Mouse (Mus musculus): Measurements from ENCODE around the gene Tmem63a. TPM values are rescaled to one million over a fixed set of nuclear protein-coding genes. Genes with fewer than 3 reads are reported as not detected.

The Tmem63a gene
- polyA plus RNA-seq, 1 experiment from 2014 or later, result 2.5 TPM

- 72% methylated on average over 6 of the region's 6 CpGs for WGBS
- no peak overlapping the region for H3K9ac ChIP-seq (replicated peaks)
- no peak overlapping the region for H3K4me3 ChIP-seq (replicated peaks)
- no peak overlapping the region for H3K4me2 ChIP-seq
- no peaks in the 10 kb centered on the region for H3K9me3 ChIP-seq (replicated peaks)
- no peak for ATAC-seq (ENCODE audit: low FRiP score)
- H3K4me1 ChIP-seq, result peaks cover 29% of the 10 kb centered on the region
- no peaks in the 10 kb centered on the region for H3K36me3 ChIP-seq
- H3K27ac ChIP-seq (replicated peaks), result no peak overlapping the region
- no peaks in the 10 kb centered on the region; the same call in 1 of the 2 replicates for H3K27me3 ChIP-seq (replicated peaks)
Observed at GRCm38 (mm10) chr1:181014731-181015500, 72.8 kb downstream of the Tmem63a start.

- Histone ChIP-seq H3K4me3 (replicated peaks) (no peak overlapping the region), H3K27me3 (replicated peaks) (no peaks in the 10 kb centered on the region; the same call in 1 of the 2 replicates), H3K9me3 (replicated peaks) (no peaks in the 10 kb centered on the region), H3K36me3 (no peaks in the 10 kb centered on the region), H3K9ac (replicated peaks) (no peak overlapping the region), H3K27ac (replicated peaks) (no peak overlapping the region), H3K4me1 (peaks cover 29% of the 10 kb centered on the region), H3K4me2 (no peak overlapping the region; the same call in 1 of the 2 replicates)
- no peak for ATAC-seq (ENCODE audit: low FRiP score)
Observed at GRCm38 (mm10) chr1:181015558-181015957, 73.4 kb downstream of the Tmem63a start.

- Histone ChIP-seq H3K27me3 (replicated peaks) (no peaks in the 10 kb centered on the region; the same call in 1 of the 2 replicates), H3K9me3 (replicated peaks) (no peaks in the 10 kb centered on the region), H3K27ac (replicated peaks) (peak overlapping the region; percentile 62; the same call in 1 of the 2 replicates), H3K4me3 (replicated peaks) (peak overlapping the region; percentile 50), H3K4me1 (peaks cover 29% of the 10 kb centered on the region), H3K4me2 (peak overlapping the region; percentile 96), H3K36me3 (no peaks in the 10 kb centered on the region), H3K9ac (replicated peaks) (no peak overlapping the region)
- no peak for ATAC-seq (ENCODE audit: low FRiP score)
- 90% methylated on average over 4 of the region's 4 CpGs for WGBS
Observed at GRCm38 (mm10) chr1:181016045-181016444, 73.9 kb downstream of the Tmem63a start.

GRCm38 (mm10) chr1:181016532-181017131 is 74.5 kb downstream of the Tmem63a start:
- peak overlapping the region; percentile 50 for H3K4me3 ChIP-seq (replicated peaks)
- peak overlapping the region; percentile 96 for H3K4me2 ChIP-seq
- ATAC-seq (ENCODE audit: low FRiP score), result peak; percentile 84
- no peaks in the 10 kb centered on the region for H3K9me3 ChIP-seq (replicated peaks)
- H3K4me1 ChIP-seq, result peaks cover 29% of the 10 kb centered on the region
- WGBS, result 3% methylated on average over 21 of the region's 21 CpGs
- no peaks in the 10 kb centered on the region for H3K36me3 ChIP-seq
- peak overlapping the region; percentile 52 for H3K9ac ChIP-seq (replicated peaks)
- H3K27ac ChIP-seq (replicated peaks), result peak overlapping the region; percentile 62
- no peaks in the 10 kb centered on the region; the same call in 1 of the 2 replicates for H3K27me3 ChIP-seq (replicated peaks)

GRCm38 (mm10) chr1:181017212-181017711 is 75.1 kb downstream of the Tmem63a start:
- no peaks in the 10 kb centered on the region; the same call in 1 of the 2 replicates for H3K27me3 ChIP-seq (replicated peaks)
- peak; percentile 88 for ATAC-seq (ENCODE audit: low FRiP score)
- no peaks in the 10 kb centered on the region for H3K36me3 ChIP-seq
- peak overlapping the region; percentile 96 for H3K4me2 ChIP-seq
- peak overlapping the region; percentile 52 for H3K9ac ChIP-seq (replicated peaks)
- H3K4me1 ChIP-seq, result peaks cover 29% of the 10 kb centered on the region
- WGBS, result under 1% methylated on average over 22 of the region's 22 CpGs
- peak overlapping the region; percentile 50 for H3K4me3 ChIP-seq (replicated peaks)
- peak overlapping the region; percentile 62 for H3K27ac ChIP-seq (replicated peaks)
- H3K9me3 ChIP-seq (replicated peaks), result no peaks in the 10 kb centered on the region

GRCm38 (mm10) chr1:181017890-181018420 is 75.8 kb downstream of the Tmem63a start:
- WGBS, result 77% methylated on average over 13 of the region's 13 CpGs
- no peak for ATAC-seq (ENCODE audit: low FRiP score)
- Histone ChIP-seq H3K9me3 (replicated peaks) (no peaks in the 10 kb centered on the region), H3K4me1 (peaks cover 29% of the 10 kb centered on the region), H3K4me3 (replicated peaks) (no peak overlapping the region; the same call in 1 of the 2 replicates), H3K9ac (replicated peaks) (no peak overlapping the region), H3K27me3 (replicated peaks) (no peaks in the 10 kb centered on the region; the same call in 1 of the 2 replicates), H3K27ac (replicated peaks) (no peak overlapping the region), H3K4me2 (peak overlapping the region; percentile 96), H3K36me3 (no peaks in the 10 kb centered on the region)

- WGBS, result 57% methylated on average over 5 of the region's 5 CpGs
- H3K27ac ChIP-seq (replicated peaks), result no peak within 1 kb of the TSS
- ATAC-seq (ENCODE audit: low FRiP score), result no peak
Observed at GRCm38 (mm10) chr1:181020756-181021487, 78.8 kb downstream of the Tmem63a start, which contains the start of gene Ephx1. Ephx1 (minus strand) TSS chr1:181020904.

GRCm38 (mm10) chr1:181021488-181021865 is 79.3 kb downstream of the Tmem63a start:
- H3K27me3 ChIP-seq (replicated peaks), result no peaks in the 10 kb centered on the region
- ATAC-seq (ENCODE audit: low FRiP score), result no peak
- WGBS, result 44% methylated on average over 7 of the region's 7 CpGs
- no peak overlapping the region for H3K4me2 ChIP-seq
- no peak overlapping the region for H3K4me3 ChIP-seq (replicated peaks)
- H3K36me3 ChIP-seq, result no peaks in the 10 kb centered on the region
- no peaks in the 10 kb centered on the region for H3K9me3 ChIP-seq (replicated peaks)
- H3K27ac ChIP-seq (replicated peaks), result no peak overlapping the region
- no peak overlapping the region for H3K9ac ChIP-seq (replicated peaks)
- H3K4me1 ChIP-seq, result peaks cover 14% of the 10 kb centered on the region

More at GRCm38 (mm10) chr1:181020756-181021487, 78.8 kb downstream of the Tmem63a start, which contains the start of gene Ephx1:
- Histone ChIP-seq H3K4me2 (no peak within 1 kb of the TSS), H3K9ac (replicated peaks) (no peak within 1 kb of the TSS), H3K4me3 (replicated peaks) (no peak within 1 kb of the TSS), H3K4me1 (peaks cover 19% of the 10 kb centered on the region), H3K27me3 (replicated peaks) (no peaks in the 10 kb centered on the region), H3K9me3 (replicated peaks) (no peaks in the 10 kb centered on the region), H3K36me3 (no peaks in the 10 kb centered on the region)

GRCm38 (mm10) chr1:181022265-181022664 is 80.1 kb downstream of the Tmem63a start:
- ATAC-seq (ENCODE audit: low FRiP score), result no peak
- 23% methylated on average over 1 of the region's 1 CpGs for WGBS
- H3K27me3 ChIP-seq (replicated peaks), result no peaks in the 10 kb centered on the region
- no peak overlapping the region for H3K4me2 ChIP-seq
- no peak overlapping the region for H3K4me3 ChIP-seq (replicated peaks)
- H3K9me3 ChIP-seq (replicated peaks), result no peaks in the 10 kb centered on the region
- H3K27ac ChIP-seq (replicated peaks), result no peak overlapping the region
- H3K36me3 ChIP-seq, result no peaks in the 10 kb centered on the region
- H3K4me1 ChIP-seq, result peaks cover 7% of the 10 kb centered on the region; the same call in 1 of the 2 replicates
- no peak overlapping the region for H3K9ac ChIP-seq (replicated peaks)

Measured in neural tube, embryonic 15.5 days (tissue).